Mouse (Mus musculus) MEL-GATA-1-ER (cell line): ENCODE data around the gene Vps50.
"Not testable (repeated sequence)": the region's sequence is repeated elsewhere in the genome, so short reads cannot be mapped to it uniquely, and the experiment has no call there.

Experiments
- DNase-seq: peaks from one replicate; pipeline ENCODE4 v3.0.0-alpha.2; 2012; ENCODE audit warnings: low read depth; ENCODE audit errors: extremely low read depth

Vps50 gene

DNA sequence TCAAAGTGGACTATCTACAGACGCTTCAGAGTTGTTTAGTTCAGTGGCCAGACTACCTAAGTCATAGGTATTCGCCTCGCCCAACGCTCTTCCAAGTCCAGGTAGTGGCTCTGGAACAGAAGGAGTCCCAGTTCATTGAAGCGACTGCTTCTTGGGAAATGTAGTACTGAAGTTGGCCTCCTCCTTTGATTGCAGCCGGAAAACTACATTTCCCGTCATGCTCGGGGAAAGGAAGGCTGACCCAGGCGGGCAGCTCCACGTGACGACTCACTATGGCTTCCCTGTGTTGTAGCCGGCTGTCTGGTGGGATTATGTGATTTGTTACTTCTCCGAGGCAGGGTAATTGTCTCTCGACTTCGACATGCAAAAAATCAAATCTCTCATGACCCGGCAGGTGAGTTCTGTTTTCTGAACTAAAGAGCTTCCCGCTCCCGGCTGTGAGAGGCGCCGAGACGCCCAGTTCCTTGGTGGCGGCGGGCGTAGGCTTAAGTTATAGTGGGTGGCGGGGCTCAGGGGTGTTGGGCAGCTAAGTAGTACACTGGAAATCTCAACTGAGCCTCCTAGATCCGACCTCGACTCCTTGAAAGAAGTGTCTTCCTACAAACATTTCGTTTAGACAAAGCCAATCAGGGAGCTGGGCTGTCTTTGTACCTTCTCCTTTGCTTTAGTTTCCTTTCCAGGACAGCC is at the start of gene Vps50, which contains the start of gene Hepacam2:
Vps50 (plus strand) TSS at position 221 of the 687 bp plus-strand sequence.
Hepacam2 (minus strand) TSS at position 137 of the 687 bp plus-strand sequence.
- peak; percentile 80 for DNase-seq

DNA sequence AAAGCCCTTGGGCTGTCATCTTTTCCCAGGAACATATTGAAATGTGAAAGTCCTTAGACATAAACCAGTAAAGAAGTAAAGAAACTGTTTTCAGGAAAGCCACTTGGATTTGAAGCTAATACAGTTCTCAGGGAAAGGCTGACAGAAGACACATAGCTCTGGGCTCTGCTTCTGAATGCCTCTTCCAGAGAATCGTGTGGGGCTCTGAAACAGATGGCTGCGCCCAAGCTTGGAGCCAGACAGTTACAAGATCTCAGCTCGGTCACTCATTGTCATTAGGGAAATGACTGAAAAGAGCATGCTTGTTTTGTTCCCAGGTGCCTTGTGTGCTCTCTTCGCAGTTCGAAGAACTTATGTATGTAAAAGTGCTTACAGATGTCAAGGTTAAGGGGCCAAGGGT is 43.8 kb upstream of the Vps50 start:
- DNase-seq: no peak

DNA sequence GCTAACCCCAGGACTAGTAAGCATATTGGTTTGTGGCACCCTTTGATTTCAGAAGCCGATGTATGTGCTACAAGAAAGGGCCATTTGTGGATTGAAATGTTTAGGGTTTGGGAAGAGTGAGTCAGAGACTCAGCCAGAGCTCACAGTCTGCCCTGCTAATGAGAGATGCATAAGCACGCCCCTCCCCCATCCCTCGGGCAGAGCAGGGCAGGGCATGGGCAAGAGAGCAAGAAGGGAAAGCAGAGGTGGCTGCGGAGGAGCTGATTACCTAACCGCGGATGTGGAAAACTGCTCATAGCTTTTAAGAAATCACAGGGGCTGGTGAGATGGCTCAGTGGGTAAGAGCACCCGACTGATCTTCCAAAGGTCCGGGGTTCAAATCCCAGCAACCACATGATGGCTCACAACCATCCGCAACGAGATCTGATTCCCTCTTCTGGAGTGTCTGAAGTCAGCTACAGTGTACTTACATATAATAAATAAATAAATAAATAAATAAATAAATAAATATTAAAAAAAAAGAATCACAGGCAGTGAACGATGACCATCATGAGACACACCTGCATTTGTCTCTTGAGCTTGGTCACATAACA is 42.1 kb upstream of the Vps50 start:
- no peak for DNase-seq

DNA sequence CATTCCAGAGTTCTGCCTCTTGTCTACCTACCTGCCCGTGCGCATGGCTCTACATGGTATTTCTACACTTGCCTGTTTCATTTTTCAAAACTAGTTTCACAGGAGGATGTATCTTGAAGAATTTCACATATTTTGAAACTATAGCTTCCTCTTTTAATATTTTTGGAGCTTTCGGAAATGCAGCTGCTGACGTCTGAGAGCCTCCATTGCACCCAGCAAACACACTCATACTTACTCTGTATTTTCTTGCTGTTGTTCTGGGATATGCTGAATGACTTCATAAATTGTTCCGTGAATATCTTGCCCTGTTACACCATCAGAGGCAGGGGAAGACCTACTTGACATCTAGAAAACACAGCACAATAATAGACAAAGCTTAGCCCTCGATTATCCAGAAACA is 35.2 kb upstream of the Vps50 start:
- no peak for DNase-seq

DNA sequence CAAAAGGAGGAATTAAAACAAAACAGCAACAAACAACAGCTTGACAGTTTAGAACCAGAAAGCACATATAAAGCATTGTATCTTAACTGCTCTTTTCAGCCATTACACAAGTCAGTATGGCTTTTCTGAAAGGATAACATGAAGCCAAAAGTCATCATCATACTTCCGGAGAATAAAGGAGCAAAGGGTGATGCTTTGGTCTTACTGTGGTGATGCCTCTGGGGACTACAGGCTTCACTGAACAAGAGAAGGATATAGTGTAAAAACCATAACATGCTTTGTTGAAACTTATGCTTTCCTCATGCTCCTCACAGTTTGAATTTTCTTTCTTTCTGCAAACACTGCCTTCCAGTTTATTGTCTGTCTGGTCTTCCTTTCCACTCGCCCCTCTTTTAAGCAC is 34.6 kb upstream of the Vps50 start:
- no peak for DNase-seq

DNA sequence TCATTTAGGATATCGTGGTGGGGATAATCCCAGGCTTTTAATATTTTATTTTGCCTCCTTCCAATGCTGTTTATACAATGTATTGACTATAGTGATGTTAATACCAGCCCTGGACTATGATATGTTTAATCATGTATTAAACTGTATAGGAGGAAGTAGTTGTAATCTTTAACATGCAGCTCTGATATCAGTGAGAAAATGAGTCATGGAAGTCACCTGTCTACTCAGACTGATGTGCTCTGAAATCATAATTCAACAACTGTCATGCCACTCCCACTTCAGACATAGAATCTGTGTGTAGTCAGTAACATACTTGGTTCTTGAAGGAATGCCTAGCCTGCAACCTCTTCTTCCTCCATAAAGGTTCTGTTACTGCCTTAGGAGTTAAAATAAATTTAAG is 29.6 kb upstream of the Vps50 start:
- no peak for DNase-seq

DNA sequence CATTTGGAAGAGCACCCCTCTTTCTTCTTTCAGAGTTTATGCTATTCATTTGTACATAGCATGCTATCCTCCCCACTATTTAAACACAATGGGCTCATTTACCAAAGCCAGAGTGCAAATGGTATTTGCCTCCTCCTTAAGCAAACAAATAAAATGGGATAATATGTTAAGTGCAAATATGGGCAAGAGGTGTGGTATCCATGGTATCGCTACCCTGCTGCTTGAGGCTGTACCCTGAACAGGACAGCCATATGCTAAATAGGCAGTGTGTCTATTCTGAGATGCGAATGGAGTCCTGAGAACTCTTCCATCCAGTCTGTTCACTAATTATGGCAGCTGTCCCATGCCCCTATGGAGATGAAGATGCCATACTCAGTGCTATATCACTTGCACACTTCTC is 27.5 kb upstream of the Vps50 start:
- no peak for DNase-seq

DNA sequence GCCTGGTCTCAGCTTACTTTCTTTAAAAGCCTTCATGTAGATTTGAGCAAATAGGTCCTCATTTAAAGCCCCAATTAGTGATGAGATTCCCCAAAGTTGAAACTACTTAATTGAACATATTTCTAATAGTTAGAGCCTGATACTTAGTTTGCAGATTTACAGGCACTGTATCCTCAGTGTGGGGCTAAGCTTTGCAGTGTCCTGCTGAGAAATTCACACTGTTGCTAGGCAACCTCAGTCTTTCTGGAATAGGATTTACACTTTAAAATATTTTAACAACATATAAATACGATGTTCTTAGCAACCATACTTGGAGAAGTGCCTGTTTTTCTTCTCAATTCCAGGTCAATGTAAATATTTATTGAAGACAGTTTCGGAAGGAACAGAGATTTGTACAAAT is 21.9 kb upstream of the Vps50 start:
- no peak for DNase-seq

DNA sequence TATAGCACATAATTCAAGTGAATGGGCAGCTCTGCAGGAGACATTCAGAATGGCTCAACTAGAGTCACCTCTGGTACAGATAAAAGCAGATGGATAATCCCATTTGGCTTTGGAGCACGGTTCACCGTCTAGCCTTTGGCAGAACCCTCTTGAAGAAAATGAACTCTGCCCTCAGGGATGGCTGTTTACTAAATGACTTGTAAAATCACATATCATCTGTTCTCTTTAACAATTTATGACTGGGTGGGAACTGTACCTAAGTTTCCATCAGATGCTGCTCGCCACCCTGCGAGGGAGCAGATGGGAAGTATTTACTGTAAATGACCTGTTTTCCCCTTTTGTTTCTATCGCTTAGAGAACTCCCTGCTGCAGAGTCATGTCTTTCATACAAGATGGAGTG is 18.3 kb upstream of the Vps50 start:
- DNase-seq: no peak

DNA sequence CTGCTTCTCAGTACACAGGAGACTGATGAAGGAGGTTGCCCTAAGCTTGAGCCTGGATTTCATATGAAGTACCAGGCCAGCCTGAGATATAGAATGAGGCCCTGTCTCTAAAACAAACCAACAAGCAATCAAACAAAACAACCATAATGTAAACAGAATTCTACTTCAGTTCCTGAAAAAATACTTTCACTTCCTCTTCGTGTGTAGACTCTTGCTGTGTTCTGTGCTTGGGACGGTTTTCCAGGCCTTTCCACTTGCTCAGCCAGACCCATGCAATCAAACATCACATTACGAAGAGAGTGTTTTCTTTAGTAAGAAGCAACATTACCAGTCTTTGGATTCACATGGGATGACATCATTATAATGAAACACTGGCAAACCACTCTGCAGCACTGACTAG is 16.5 kb upstream of the Vps50 start:
- no peak for DNase-seq

DNA sequence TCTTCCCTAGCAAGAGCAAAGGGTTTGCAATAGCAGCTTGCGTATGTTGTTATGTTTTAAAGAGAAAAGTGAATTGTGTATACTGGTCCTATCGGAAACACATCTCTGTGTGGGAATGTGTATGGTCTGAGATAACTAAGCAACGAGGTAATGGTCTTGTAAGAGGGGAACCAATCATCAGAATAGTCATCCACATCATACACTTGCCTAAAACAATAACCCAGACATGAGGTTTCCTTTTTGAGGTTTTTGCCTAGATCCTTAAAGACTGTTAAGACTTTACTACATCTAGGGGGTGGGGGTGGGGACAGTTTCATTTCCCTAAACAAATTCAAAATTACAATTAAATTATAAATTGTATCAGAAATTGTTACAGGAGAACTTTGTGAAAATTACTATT is 13.0 kb upstream of the Vps50 start:
- DNase-seq: no peak

DNA sequence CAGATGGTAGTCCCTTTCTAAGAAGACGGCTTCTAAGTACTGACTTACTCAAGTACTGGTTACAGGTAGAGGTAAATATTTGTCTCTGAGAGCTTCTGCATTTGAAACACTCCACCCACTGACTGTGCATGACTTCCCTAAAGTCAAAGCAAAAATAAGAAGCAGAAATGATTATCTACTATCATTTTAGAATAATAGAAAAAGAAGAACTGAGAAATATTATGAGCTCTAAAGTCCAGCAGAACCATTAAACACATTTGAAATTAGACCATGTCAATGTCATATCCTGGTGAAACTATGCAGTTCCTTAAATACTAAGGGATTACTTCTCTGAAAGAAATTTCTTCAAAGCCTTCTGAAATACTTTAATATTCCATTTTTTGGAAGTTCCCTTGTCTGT is 10.8 kb upstream of the Vps50 start:
- no peak for DNase-seq

DNA sequence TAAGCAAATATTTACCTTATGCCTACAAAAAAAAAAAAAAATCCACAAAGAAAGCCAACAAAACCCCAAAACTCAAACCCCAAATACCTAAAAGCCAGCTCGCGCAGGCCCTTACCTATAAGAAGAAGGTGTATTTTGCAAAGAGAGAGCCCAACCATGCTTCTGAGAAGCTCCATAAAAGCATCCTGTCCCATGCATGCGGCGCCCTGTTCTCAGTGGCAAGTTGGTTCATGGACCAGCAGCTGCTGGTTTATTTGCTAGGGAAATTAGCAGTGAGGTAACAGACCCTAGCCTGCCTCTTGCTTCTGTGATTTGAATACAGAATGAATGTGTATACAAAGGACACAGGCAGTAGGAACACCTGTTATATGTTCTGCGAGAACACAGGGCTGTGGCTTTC is 3.9 kb upstream of the Vps50 start:
- DNase-seq: no peak

DNA sequence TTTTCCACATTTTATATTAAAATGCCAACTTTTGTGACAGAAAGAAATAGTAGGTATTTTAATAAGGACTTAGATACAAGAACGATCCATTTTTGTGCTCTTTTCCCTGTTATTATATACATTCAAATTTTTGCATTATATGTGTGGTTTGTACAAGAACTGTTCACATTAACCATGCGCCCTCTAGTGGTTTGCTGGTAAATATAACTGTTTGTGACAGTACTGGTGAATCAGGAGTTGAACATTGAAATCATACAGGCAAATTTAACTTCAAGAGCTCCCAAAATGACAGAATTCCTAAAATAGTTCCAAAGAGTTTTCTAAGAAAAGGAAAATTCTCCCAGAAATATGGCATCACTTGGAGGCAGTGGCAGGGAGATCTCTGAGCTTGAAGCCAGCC is 2.0 kb upstream of the Vps50 start:
- peak; percentile 46 for DNase-seq

DNA sequence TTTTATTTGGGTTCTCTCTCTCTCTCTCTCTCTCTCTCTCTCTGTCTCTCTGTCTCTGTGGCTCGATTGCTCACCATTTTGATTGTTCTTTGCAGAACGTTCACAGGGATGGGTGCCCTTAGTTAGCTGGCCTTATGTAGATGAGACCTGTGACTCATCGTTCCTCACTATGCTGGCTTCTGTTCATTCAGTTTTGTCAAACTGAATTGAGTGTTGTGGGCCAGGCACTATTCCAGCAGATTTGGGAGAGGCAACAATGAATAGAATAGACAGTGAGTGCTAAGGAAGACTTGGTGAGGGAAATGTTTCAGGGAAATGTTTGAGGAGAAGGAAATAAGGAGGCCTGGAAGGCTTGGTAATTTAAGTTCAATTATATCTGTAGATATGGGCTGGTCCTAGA is 2.1 kb downstream of the Vps50 start:
- DNase-seq: no peak

DNA sequence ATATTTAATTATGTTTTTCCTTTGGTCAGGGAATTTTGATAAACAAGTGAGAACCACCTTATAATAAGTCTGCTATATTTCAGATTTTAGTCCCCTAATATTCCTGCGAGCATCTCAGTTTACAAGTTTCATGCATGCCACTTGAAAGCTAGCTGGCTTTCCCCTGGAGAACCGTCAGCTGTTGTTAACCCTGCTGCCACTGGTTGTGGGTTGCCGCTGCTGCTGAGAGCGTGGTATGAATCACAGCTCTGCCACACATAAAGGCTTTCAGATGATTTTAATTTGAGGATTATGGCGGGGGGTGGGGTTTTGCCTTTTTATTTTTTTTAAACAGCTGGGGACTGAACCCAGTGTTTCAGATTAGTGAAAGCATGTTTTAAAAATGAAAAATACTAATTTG is 7.1 kb downstream of the Vps50 start:
- DNase-seq: no peak

DNA sequence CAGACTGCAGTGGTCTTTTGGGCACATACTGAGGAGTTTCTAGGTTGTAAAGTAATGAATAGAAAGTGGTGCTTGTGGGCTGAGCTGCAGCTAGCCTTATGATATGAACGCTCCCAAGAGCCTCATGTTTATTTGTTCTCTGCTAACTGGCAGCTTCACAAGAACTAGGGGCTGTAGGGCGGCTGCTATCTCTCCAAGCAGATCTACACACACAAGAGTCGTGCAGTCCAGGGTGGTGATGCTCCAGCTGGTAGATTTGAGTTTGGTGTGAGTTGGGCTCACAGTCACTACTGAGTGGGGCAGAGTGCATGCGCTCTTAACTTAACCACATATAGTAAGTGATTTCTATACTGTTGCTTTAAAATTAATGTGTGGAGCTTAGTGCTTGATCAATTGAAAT is 8.9 kb downstream of the Vps50 start:
- no peak for DNase-seq

DNA sequence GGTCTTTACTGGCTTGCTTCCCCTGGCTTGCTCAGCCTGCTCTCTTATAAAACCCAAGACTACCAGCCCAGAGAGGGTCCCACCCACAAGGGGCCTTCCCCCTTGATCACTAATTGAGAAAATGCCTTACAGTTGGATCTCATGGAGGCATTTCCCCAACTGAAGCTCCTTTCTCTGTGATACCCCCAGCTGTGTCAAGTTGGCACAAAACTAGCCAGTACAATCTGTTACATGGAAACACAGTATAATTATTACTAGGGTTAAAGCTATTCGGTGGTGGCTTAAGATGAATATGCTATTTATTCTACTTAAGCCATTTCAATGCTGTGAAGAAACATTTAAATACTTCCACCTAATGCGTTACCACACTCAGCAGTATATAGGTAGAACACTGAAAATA is 10.0 kb downstream of the Vps50 start:
- DNase-seq: not testable (repeated sequence)

DNA sequence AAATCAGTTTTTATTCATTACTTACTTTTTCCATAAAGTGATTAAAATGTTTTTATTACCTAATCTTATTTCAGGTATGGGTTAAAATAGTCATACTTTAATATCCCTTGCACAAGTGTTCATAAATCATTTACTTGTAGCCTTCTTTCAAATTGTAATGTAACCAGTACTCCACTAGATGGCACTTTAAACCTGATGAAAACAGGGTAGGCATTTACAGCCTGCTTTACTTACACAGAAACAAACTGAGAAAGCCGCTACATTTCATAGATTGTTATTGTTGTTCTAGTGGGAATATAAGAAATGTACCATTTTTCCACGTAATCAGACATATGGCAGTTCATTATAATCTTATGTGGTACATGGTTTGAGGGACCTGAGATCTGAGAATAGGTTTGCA is 11.6 kb downstream of the Vps50 start:
- peak; percentile 48 for DNase-seq

DNA sequence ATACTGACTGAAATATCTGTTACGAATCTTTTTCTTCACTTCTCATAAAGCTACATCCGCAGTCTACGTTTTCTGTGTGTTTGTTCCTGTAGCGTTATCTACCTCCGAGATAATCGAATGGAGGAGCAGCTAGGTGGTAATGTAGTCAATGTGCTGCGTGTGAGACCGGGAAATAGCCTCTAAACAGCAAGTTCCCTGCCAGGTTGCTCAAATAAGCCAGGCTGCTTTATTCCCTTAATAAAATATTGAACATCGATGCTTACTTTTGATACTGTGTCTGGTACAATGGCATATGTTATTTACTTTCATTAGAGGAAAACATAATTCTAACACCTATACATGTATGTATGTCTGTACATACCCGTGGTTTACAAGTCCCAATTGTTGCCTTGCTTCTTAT is 12.9 kb downstream of the Vps50 start:
- DNase-seq: no peak

DNA sequence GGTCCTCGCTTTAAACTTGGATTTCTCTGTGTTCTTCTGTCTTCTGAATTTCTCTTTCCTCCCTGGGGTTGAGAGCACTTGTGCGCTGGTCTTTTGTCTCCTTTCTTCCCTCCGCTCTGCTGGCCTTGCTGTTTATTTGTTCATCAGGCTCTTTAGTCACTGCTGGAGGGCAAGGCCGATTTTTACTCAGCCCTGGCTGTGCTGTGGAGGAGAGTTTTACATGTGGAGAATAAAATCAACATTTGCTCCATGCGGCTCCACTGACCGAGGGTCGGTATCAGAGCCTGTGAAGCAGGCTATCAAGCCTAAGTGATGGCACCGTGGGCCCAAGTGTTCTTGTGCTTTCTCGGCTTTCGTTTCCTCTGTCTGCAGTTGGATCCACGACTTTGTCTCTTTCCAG is 13.4 kb downstream of the Vps50 start:
- no peak for DNase-seq

DNA sequence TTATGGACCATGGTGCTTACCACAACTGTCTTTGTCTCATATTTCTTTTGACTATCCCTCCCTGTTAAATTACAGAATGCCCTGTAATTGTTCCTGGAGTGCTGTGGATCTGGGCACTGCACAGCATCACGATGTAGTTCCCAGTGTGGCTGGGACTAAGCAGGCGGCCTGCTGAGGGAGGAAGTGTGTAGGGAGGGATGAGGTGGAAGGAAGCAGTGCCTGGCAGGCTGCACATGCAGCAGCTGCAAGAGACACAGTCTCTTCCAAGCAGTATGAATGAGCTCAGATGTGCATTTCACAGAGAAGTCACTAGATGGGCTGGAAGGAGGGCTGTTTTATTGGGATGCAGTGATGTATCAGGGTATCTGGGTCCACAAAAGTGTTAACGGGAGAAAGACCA is 14.4 kb downstream of the Vps50 start:
- no peak for DNase-seq

DNA sequence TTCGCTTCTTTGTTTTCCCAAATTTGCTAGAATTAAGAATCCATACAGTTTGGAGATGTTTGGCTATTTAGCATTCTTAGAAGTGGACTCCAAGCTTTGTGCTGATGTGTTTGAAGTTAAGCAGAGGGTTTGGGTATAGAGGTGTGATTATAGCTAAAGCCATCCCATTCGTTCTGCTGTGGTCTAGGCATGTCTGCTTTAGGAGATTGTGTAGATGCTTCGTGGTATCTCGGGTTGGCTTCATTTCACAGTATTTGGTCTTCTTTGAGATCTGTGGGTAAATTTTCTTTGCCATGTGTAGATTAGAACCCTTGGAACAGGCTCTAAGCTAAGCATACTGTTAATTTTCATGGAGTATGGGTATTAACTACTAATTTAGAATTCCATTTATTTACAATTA is 30.0 kb downstream of the Vps50 start:
- no peak for DNase-seq

DNA sequence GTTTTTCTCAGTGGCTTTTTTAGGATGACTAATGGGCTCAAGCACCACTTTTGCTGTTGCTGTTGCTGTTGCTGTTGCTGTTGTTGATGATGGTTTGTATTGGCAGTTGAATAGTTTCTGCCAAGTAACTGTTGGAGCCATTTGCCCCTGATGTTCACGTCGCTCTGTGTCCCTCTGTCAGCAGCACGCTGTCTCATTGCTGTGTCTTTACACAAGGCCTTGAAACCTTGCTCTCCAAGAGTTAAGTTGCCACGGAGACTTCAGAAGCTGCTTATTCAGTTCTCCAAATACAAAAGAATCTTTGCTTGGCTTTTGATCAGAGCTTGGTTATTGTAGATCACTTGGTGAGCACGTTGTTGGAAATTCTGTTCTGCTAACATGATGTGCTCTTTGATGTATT is 33.3 kb downstream of the Vps50 start:
- DNase-seq: no peak
